Mouse (Mus musculus) cerebellum, adult 2 months (tissue): ENCODE measurements at regions not wholly inside any gene's neighbourhood (a gene's known extent, or its start where the extent isn't known, plus 50 kb on each side); places are given as distances from the start of the nearest gene placed in this dataset.

Experiments used
- DNase-seq, 2 experiments: peaks; one replicate each; pipeline ENCODE4 v3.0.0; 2021
- H3K27ac ChIP-seq: fragments of 200-500 bp; 2 replicates; pipeline ENCODE4 v1.5.1; 2012; ENCODE audit warnings: low read length, control low read depth, inconsistent platforms; ENCODE audit not compliant: insufficient read depth
- H3K27me3 ChIP-seq: fragments of 200-500 bp; 2 replicates; pipeline ENCODE4 v1.6.1; 2012; ENCODE audit warnings: inconsistent platforms, mild to moderate bottlenecking, low read length, moderate library complexity; ENCODE audit not compliant: control insufficient read depth, insufficient read depth
- H3K4me1 ChIP-seq: fragments of 200-500 bp; 2 replicates; pipeline ENCODE4 v1.6.1; 2011; ENCODE audit warnings: low read length; ENCODE audit not compliant: control insufficient read depth, insufficient read depth
- H3K4me3 ChIP-seq: fragments of 200-500 bp; replicated peaks from 2 replicates; pipeline ENCODE3; 2011; ENCODE audit warnings: mild to moderate bottlenecking, low read depth, low read length, control low read depth; ENCODE audit not compliant: insufficient read depth
- CTCF ChIP-seq: fragments of 200-500 bp; IDR thresholded peaks from 2 replicates; pipeline ENCODE4 v1.5.1; 2011; ENCODE audit warnings: low read depth, mild to moderate bottlenecking, control low read depth, low read length, moderate library complexity, borderline replicate concordance; ENCODE audit not compliant: insufficient read depth
- POLR2A ChIP-seq: fragments of 200-500 bp; IDR thresholded peaks from 2 replicates; pipeline ENCODE4 v1.6.1; 2011; ENCODE audit warnings: low read length, control low read depth, borderline replicate concordance; ENCODE audit not compliant: insufficient read depth
- WGBS: fragments of 180-500 bp; shearing (Covaris S2); methylation state at CpG from one replicate; pipeline ENCODE4 v1.1.7; 2018; 5-methylcytosine and 5-hydroxymethylcytosine counted together

- 0% methylated on average over 26 of the region's 51 CpGs for WGBS
- Histone ChIP-seq H3K27ac (no peak overlapping the region), H3K4me3 (peak overlapping the region; percentile 60), H3K4me1 (no peaks in the 10 kb centered on the region), H3K27me3 (peaks cover 1% of the 10 kb centered on the region; the same call in 1 of the 2 replicates)
- DNase-seq = peak; percentile 84
- TF ChIP-seq CTCF (peak; percentile 60), POLR2A (no peak)
Observed at GRCm38 (mm10) chr14:115042055-115042564, 49.9 kb upstream of the Gpc5 start.
